Mouse (Mus musculus) bone marrow macrophage, adult 2 months (primary cell): ENCODE measurements at regions not wholly inside any gene's neighbourhood (a gene's known extent, or its start where the extent isn't known, plus 50 kb on each side); places are given as distances from the start of the nearest gene placed in this dataset.

ENCODE experiments used
- CTCF ChIP-seq: IDR thresholded peaks from 2 replicates; pipeline ENCODE4 v1.5.1; 2012; ENCODE audit warnings: low read depth, mild to moderate bottlenecking, low read length, moderate library complexity
- POLR2A ChIP-seq: IDR thresholded peaks from 2 replicates; pipeline ENCODE4 v1.6.1; 2012; ENCODE audit warnings: mild to moderate bottlenecking, low read depth, low read length, borderline replicate concordance

DNA sequence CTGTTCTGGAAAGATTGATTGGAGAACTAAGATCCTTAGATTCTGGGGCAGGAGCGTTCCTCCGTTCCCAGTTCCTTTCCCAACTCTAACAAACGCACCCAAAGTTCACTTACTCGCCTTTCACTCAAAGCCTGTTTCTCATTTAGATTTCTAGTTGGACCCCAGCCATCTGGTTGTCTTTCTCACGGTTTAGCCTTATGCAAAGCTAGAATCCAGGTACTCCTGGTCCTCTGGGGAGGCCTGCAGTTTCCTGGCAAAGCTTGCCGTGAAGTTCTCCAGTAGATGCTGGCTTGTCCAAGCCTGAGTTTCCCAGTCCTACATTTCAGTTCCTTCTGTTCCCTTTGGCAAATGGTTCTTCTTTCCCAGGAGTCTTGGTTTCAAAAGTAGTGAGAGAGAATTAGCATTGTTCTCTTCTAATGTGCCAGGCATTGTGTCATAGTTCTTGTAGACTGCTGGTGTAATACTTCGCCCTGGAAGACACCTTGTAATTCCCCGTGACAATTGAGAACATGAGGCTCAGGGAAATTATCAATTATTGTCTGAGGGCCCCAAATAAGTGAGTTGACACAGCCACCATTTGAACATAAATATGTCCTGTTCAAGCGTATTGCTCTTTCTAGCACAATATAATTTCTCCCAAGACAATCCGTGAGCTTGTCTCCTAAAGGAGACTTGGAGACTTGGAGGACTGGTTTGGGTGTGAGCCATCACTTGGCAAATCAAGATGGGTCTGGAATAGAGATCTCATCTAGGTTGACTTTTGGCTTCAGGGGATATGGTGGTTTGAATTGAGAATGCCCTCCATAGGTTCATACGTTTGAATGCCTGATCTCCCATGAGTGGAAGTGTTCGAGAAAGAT lies 126.0 kb downstream of the Mtx2 start:
- TF ChIP-seq CTCF (no peak), POLR2A (no peak)
